Comparison of ENCODE assay signal across 19 mouse cellular contexts in the genomic region with DNA sequence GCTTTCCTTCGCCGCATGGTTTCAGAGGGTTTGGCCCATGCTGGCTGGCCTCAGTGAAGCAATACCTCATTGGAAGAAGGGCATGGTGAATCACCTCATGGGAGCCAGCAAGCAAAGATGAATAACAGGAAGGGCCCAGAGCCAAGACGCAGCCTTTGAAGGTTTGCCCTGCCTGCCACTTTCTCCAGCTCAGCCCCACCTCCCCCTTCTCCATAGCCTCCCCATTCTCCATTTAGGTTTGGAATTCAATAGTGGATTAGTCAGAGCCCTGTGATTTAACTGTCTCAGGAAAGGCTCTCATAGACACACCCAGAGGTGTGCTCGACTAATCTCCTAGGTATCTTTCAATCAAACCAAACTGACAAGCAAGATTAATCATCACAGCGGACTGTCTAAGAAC.
DNase-seq lines count a peak whose midpoint lies in the region; ATAC-seq and TF ChIP-seq lines count a peak whose summit lies in the region.
"Had no signal": no experiment of that assay in that cellular context is flagged by ENCODE, and none has a peak within 500 bp of the region (broad histone marks: within the 10 kb centered on the region; RNA-seq: fewer than 3 reads in every experiment).

No protein-coding gene starts in this region.

- no peaks in the 10 kb centered on the region for H3K4me1 ChIP-seq in heart, embryonic 11.5 days (ENCODE audit: control insufficient read depth, insufficient read depth, low read length)
- peaks cover 12% of the 10 kb centered on the region for H3K4me1 ChIP-seq in kidney, embryonic 15.5 days
- H3K4me1 ChIP-seq: heart, embryonic 10.5 days; neural tube, embryonic 12.5 days; stomach, embryonic 15.5 days had no signal

- no peak overlapping the region for H3K4me3 ChIP-seq in heart, embryonic 11.5 days (ENCODE audit: low read depth, low read length)
- no peak overlapping the region for H3K4me3 ChIP-seq in C2C12 (ENCODE audit: insufficient read depth, poor library complexity, severe bottlenecking)
- no peak overlapping the region for H3K4me3 ChIP-seq in kidney, embryonic 15.5 days (replicated peaks)
- H3K4me3 ChIP-seq: forebrain, embryonic 13.5 days; heart, embryonic 10.5 days; neural tube, embryonic 12.5 days; stomach, embryonic 15.5 days had no signal

- H3K9me3 ChIP-seq in heart, embryonic 11.5 days (replicated peaks; ENCODE audit: control insufficient read depth, low read length): no peaks in the 10 kb centered on the region
- no peaks in the 10 kb centered on the region for H3K9me3 ChIP-seq in kidney, embryonic 15.5 days (replicated peaks)
- H3K9me3 ChIP-seq: forebrain, embryonic 13.5 days; heart, embryonic 10.5 days; neural tube, embryonic 12.5 days; stomach, embryonic 15.5 days had no signal

- no peak overlapping the region for H3K4me2 ChIP-seq in heart, embryonic 11.5 days
- H3K4me2 ChIP-seq in kidney, embryonic 15.5 days: no peak overlapping the region
- H3K4me2 ChIP-seq: forebrain, embryonic 13.5 days; midbrain, embryonic 11.5 days; neural tube, embryonic 12.5 days; stomach, embryonic 15.5 days had no signal

- 65% methylated on average over 5 of the region's 5 CpGs for WGBS in heart, embryonic 11.5 days (ENCODE audit: insufficient replicate concordance)
- 85% methylated on average over 5 of the region's 5 CpGs for WGBS in kidney, embryonic 15.5 days

- peak; percentile 37 for DNase-seq in heart, adult 11 months
- peak; percentile 85 for DNase-seq in adrenal gland, adult 2 months
- DNase-seq in fibroblast of lung, adult 2 months (ENCODE audit: low read depth): peak; percentile 69
- no peak for DNase-seq in kidney, adult 8-10 months
- no peak for DNase-seq in layer of hippocampus, adult 11-12 months (ENCODE audit: low spot score)
- DNase-seq: cerebellum, adult 11-12 months; gastrocnemius, postnatal 25 days; heart, postnatal 10 days; kidney, adult 18-20 months; kidney, postnatal 25 days had no signal

- no peaks in the 10 kb centered on the region for H3K79me3 ChIP-seq in C2C12 (ENCODE audit: low read depth)

- no peak overlapping the region for H3K27ac ChIP-seq in heart, embryonic 11.5 days (ENCODE audit: low read depth, low read length)
- H3K27ac ChIP-seq in kidney, embryonic 15.5 days: no peak overlapping the region
- H3K27ac ChIP-seq: forebrain, embryonic 13.5 days; heart, embryonic 10.5 days; liver, embryonic 14.5 days; neural tube, embryonic 12.5 days; stomach, embryonic 15.5 days had no signal

- H3K36me3 ChIP-seq in heart, embryonic 11.5 days (ENCODE audit: control insufficient read depth, insufficient read depth, low read length): no peaks in the 10 kb centered on the region
- no peaks in the 10 kb centered on the region for H3K36me3 ChIP-seq in C2C12 (ENCODE audit: control insufficient read depth, insufficient read depth)
- H3K36me3 ChIP-seq in kidney, embryonic 15.5 days: no peaks in the 10 kb centered on the region
- H3K36me3 ChIP-seq: heart, embryonic 10.5 days; neural tube, embryonic 12.5 days; stomach, embryonic 15.5 days had no signal

- ATAC-seq in heart, embryonic 11.5 days (replicated peaks; ENCODE audit: insufficient number of reproducible peaks, low FRiP score, low TSS enrichment): no peak
- no peak for ATAC-seq in kidney, embryonic 15.5 days (replicated peaks; ENCODE audit: low FRiP score)
- ATAC-seq: forebrain, embryonic 13.5 days had no signal

- H3K27me3 ChIP-seq in heart, embryonic 11.5 days (ENCODE audit: control insufficient read depth, insufficient read depth, low read length): peaks cover 11% of the 10 kb centered on the region; the same call in 1 of the 2 replicates
- no peaks in the 10 kb centered on the region for H3K27me3 ChIP-seq in C2C12 (ENCODE audit: control insufficient read depth, insufficient read depth, insufficient read length)
- peaks cover 48% of the 10 kb centered on the region for H3K27me3 ChIP-seq in kidney, embryonic 15.5 days
- H3K27me3 ChIP-seq: neural tube, embryonic 12.5 days; stomach, embryonic 15.5 days had no signal

- no peaks in the 10 kb centered on the region for H3K79me2 ChIP-seq in C2C12 (ENCODE audit: control insufficient read depth, insufficient read depth)

- no peak for TF ChIP-seq CTCF in C2C12 (IDR thresholded peaks at IDR 0.05; ENCODE audit: control insufficient read depth, insufficient read depth, insufficient read length)

- no peak overlapping the region for H3K9ac ChIP-seq in heart, embryonic 11.5 days (ENCODE audit: low read depth, low read length)
- H3K9ac ChIP-seq in kidney, embryonic 15.5 days: no peak overlapping the region
- H3K9ac ChIP-seq: forebrain, embryonic 13.5 days; liver, embryonic 14.5 days; neural tube, embryonic 12.5 days; stomach, embryonic 15.5 days had no signal

- no peak overlapping the region for H3ac ChIP-seq in C2C12 (ENCODE audit: control insufficient read depth, insufficient read length, low read depth)

TF ChIP-seq in C2C12, 6 proteins besides CTCF, POLR2A, EP300 and RAD21:
- TF ChIP-seq MYOG (IDR thresholded peaks at IDR 0.05; ENCODE audit: control insufficient read depth, extremely low read depth, insufficient read length): no peak
- peak; percentile 43 for TF ChIP-seq CEBPB (IDR thresholded peaks at IDR 0.05; ENCODE audit: low read depth)
- TF ChIP-seq FOSL1 (IDR thresholded peaks at IDR 0.05; ENCODE audit: insufficient read depth, low read length, poor library complexity, severe bottlenecking): no peak
- no peak for TF ChIP-seq USF1 (IDR thresholded peaks at IDR 0.05; ENCODE audit: low read depth)
- TF ChIP-seq MYOD1 (IDR thresholded peaks at IDR 0.05; ENCODE audit: control insufficient read depth, insufficient read length, low read depth): no peak
- TF ChIP-seq MAX (IDR thresholded peaks at IDR 0.05): peak; percentile 48

Comparison
In these comparisons a context has a peak if more than half of its experiments do, and no peak if none do; other contexts are left out.
1. DNase-seq: peak in heart, adult 11 months (single experiment), adrenal gland, adult 2 months (single experiment) and fibroblast of lung, adult 2 months (single experiment); none in kidney, adult 8-10 months (0 of 2) and layer of hippocampus, adult 11-12 months (single experiment).